Mouse (Mus musculus) gastrocnemius, postnatal 36 days (tissue): ENCODE measurements at regions not wholly inside any gene's neighbourhood (a gene's known extent, or its start where the extent isn't known, plus 50 kb on each side); places are given as distances from the start of the nearest gene placed in this dataset.
"Not testable (repeated sequence)": the region's sequence is repeated elsewhere in the genome, so short reads cannot be mapped to it uniquely, and the experiment has no call there.

Experiments used
- DNase-seq, 2 experiments: peaks; one replicate each; pipeline ENCODE4 v3.0.0; 2022
- intact Hi-C: fragments of 180-260 bp; cut with DNase I; formaldehyde crosslinking; loops from one replicate; pipeline ENCODE4 v1.15.1; 2025

- intact Hi-C loops: no loop called here
Observed at GRCm38 (mm10) chr17:82905483-82905882, 309.6 kb upstream of the Pkdcc start.

GRCm38 (mm10) chr17:82909189-82909588 is 305.9 kb upstream of the Pkdcc start:
- no peak for DNase-seq
- intact Hi-C loops: no loop called here

More at GRCm38 (mm10) chr17:82905483-82905882, 309.6 kb upstream of the Pkdcc start:
- DNase-seq: no peak

- intact Hi-C loops, DNase-seq: not testable (repeated sequence)
Observed at GRCm38 (mm10) chr17:82922986-82923385, 292.1 kb upstream of the Pkdcc start.

GRCm38 (mm10) chr17:82925751-82926150 is 289.3 kb upstream of the Pkdcc start:
- no peak for DNase-seq
- intact Hi-C loops: no loop called here

- intact Hi-C loops: no loop called here
Observed at GRCm38 (mm10) chr17:82927681-82928080, 287.4 kb upstream of the Pkdcc start.

GRCm38 (mm10) chr17:82929511-82929910 is 285.6 kb upstream of the Pkdcc start:
- intact Hi-C loops: no loop called here
- DNase-seq: no peak

More at GRCm38 (mm10) chr17:82927681-82928080, 287.4 kb upstream of the Pkdcc start:
- DNase-seq: no peak

GRCm38 (mm10) chr17:82930738-82931137 is 284.4 kb upstream of the Pkdcc start:
- intact Hi-C loops: no loop called here

GRCm38 (mm10) chr17:82931476-82931875 is 283.6 kb upstream of the Pkdcc start:
- intact Hi-C loops: no loop called here
- no peak for DNase-seq

More at GRCm38 (mm10) chr17:82930738-82931137, 284.4 kb upstream of the Pkdcc start:
- DNase-seq: no peak

GRCm38 (mm10) chr17:82936836-82937235 is 278.3 kb upstream of the Pkdcc start:
- DNase-seq: no peak
- intact Hi-C loops: no loop called here

GRCm38 (mm10) chr17:82946083-82946482 is 269.0 kb upstream of the Pkdcc start:
- intact Hi-C loops: no loop called here
- no peak for DNase-seq

- intact Hi-C loops: loop anchor here (10.0 kb wide), 1 partner anchor 1755 kb away; no protein-coding TSS in a partner anchor
- DNase-seq: no peak
Observed at GRCm38 (mm10) chr17:82949794-82950193, 265.3 kb upstream of the Pkdcc start.

- intact Hi-C loops: loop anchor here (10.0 kb wide), 1 partner anchor 1755 kb away; no protein-coding TSS in a partner anchor
Observed at GRCm38 (mm10) chr17:82950268-82950667, 264.8 kb upstream of the Pkdcc start.

GRCm38 (mm10) chr17:82957409-82957808 is 257.7 kb upstream of the Pkdcc start:
- no peak for DNase-seq
- intact Hi-C loops: loop anchor here (10.0 kb wide), 1 partner anchor 1763 kb away; no protein-coding TSS in a partner anchor

More at GRCm38 (mm10) chr17:82950268-82950667, 264.8 kb upstream of the Pkdcc start:
- no peak for DNase-seq

GRCm38 (mm10) chr17:82963374-82963773 is 251.7 kb upstream of the Pkdcc start:
- intact Hi-C loops: no loop called here
- no peak for DNase-seq

- intact Hi-C loops: no loop called here
- DNase-seq: no peak
Observed at GRCm38 (mm10) chr17:82999710-83000109, 215.4 kb upstream of the Pkdcc start.

- DNase-seq: no peak
- intact Hi-C loops: no loop called here
Observed at GRCm38 (mm10) chr17:83000411-83000810, 214.7 kb upstream of the Pkdcc start.

- no peak for DNase-seq
- intact Hi-C loops: no loop called here
Observed at GRCm38 (mm10) chr17:83001567-83001966, 213.5 kb upstream of the Pkdcc start.

GRCm38 (mm10) chr17:83010845-83011244 is 204.2 kb upstream of the Pkdcc start:
- intact Hi-C loops: no loop called here
- DNase-seq: no peak

- intact Hi-C loops: no loop called here
- no peak for DNase-seq
Observed at GRCm38 (mm10) chr17:83015656-83016055, 199.4 kb upstream of the Pkdcc start.

GRCm38 (mm10) chr17:83016936-83017335 is 198.2 kb upstream of the Pkdcc start:
- intact Hi-C loops: no loop called here
- no peak for DNase-seq

GRCm38 (mm10) chr17:83019267-83019666 is 195.8 kb upstream of the Pkdcc start:
- no peak for DNase-seq
- intact Hi-C loops: no loop called here

- DNase-seq: peak; percentile 54 to 71
- intact Hi-C loops: no loop called here
Observed at GRCm38 (mm10) chr17:83020576-83020975, 194.5 kb upstream of the Pkdcc start.

- intact Hi-C loops: loop anchor here (5.0 kb wide), 1 partner anchor 227 kb away; no protein-coding TSS in a partner anchor
- peak; percentile 50 to 51 for DNase-seq
Observed at GRCm38 (mm10) chr17:83025340-83025816, 189.7 kb upstream of the Pkdcc start.
